Mouse (Mus musculus) midbrain, embryonic 10.5 days (tissue): ENCODE results near the gene Drd3. TPM values are rescaled to one million over a fixed set of nuclear protein-coding genes. Genes with fewer than 3 reads are reported as not detected.

Experiments
- DNase-seq: peaks from one replicate; pipeline ENCODE4 v3.0.0-alpha.2; 2017; ENCODE audit warnings: low spot score
- H3K27ac ChIP-seq: fragments of 300-500 bp; sonication (generic); replicated peaks from 2 replicates; pipeline ENCODE4 v1.5.1; 2016; ENCODE audit warnings: mild to moderate bottlenecking
- H3K27me3 ChIP-seq: fragments of 300-500 bp; sonication (generic); 2 replicates; pipeline ENCODE4 v1.6.1; 2016; ENCODE audit warnings: low read depth, mild to moderate bottlenecking; ENCODE audit not compliant: poor library complexity, severe bottlenecking
- H3K36me3 ChIP-seq: fragments of 300-500 bp; sonication (generic); 2 replicates; pipeline ENCODE4 v1.6.1; 2016; ENCODE audit warnings: mild to moderate bottlenecking, moderate library complexity
- H3K4me1 ChIP-seq: fragments of 300-500 bp; sonication (generic); 2 replicates; pipeline ENCODE4 v1.6.1; 2016
- H3K4me3 ChIP-seq: fragments of 300-500 bp; sonication (generic); 2 replicates; pipeline ENCODE4 v1.5.1; 2016; ENCODE audit warnings: mild to moderate bottlenecking, moderate library complexity
- H3K9me3 ChIP-seq: fragments of 300-500 bp; sonication (generic); replicated peaks from 2 replicates; pipeline ENCODE4 v1.6.1; 2016; ENCODE audit warnings: mild to moderate bottlenecking
- WGBS: fragments of 180-500 bp; shearing (Covaris S2); methylation state at CpG from one replicate; pipeline ENCODE4 v1.1.7; 2016; 5-methylcytosine and 5-hydroxymethylcytosine counted together
- polyA plus RNA-seq: library from polyadenylated mRNA; unstranded; fragments of >200 nt; fragmentation: Nextera tagmentation; extraction: Ambion mirVana; gene quantifications from 2 replicates; pipeline ENCODE4 v1.2.1, GENCODE M21; 2016

Drd3 gene
- polyA plus RNA-seq, 1 experiment from 2014 or later = not detected

- no peak overlapping the region for H3K4me3 ChIP-seq
- H3K4me1 ChIP-seq = no peaks in the 10 kb centered on the region
- no peaks in the 10 kb centered on the region for H3K27me3 ChIP-seq
- H3K36me3 ChIP-seq = no peaks in the 10 kb centered on the region
- no peak for DNase-seq
- WGBS = 83% methylated on average over 16 of the region's 16 CpGs
- H3K9me3 ChIP-seq = no peaks in the 10 kb centered on the region
- no peak overlapping the region for H3K27ac ChIP-seq
Measured at GRCm38 (mm10) chr16:43807048-43807447, 53.2 kb downstream of the Drd3 start.

- WGBS = 98% methylated on average over 2 of the region's 2 CpGs
- no peaks in the 10 kb centered on the region for H3K4me1 ChIP-seq
- H3K9me3 ChIP-seq = no peaks in the 10 kb centered on the region
- no peak for DNase-seq
- no peak overlapping the region for H3K27ac ChIP-seq
- no peaks in the 10 kb centered on the region for H3K27me3 ChIP-seq
- no peak overlapping the region for H3K4me3 ChIP-seq
- no peaks in the 10 kb centered on the region for H3K36me3 ChIP-seq
Measured at GRCm38 (mm10) chr16:43809429-43809828, 55.6 kb downstream of the Drd3 start.

- Histone ChIP-seq H3K4me3 (no peak overlapping the region), H3K9me3 (no peaks in the 10 kb centered on the region), H3K36me3 (no peaks in the 10 kb centered on the region), H3K4me1 (no peaks in the 10 kb centered on the region), H3K27ac (no peak overlapping the region), H3K27me3 (no peaks in the 10 kb centered on the region)
- DNase-seq = no peak
- 82% methylated on average over 1 of the region's 1 CpGs for WGBS
Measured at GRCm38 (mm10) chr16:43811402-43811801, 57.6 kb downstream of the Drd3 start.

- Histone ChIP-seq H3K36me3 (no peaks in the 10 kb centered on the region), H3K27me3 (no peaks in the 10 kb centered on the region), H3K4me3 (no peak overlapping the region), H3K4me1 (no peaks in the 10 kb centered on the region), H3K27ac (no peak overlapping the region), H3K9me3 (no peaks in the 10 kb centered on the region)
- DNase-seq = no peak
- 47% methylated on average over 4 of the region's 4 CpGs for WGBS
Measured at GRCm38 (mm10) chr16:43814644-43815043, 60.8 kb downstream of the Drd3 start.

GRCm38 (mm10) chr16:43816321-43816720 lies 62.5 kb downstream of the Drd3 start:
- no peak for DNase-seq
- Histone ChIP-seq H3K36me3 (no peaks in the 10 kb centered on the region), H3K27me3 (no peaks in the 10 kb centered on the region), H3K27ac (no peak overlapping the region), H3K4me1 (no peaks in the 10 kb centered on the region), H3K9me3 (no peaks in the 10 kb centered on the region), H3K4me3 (no peak overlapping the region)
- 73% methylated on average over 5 of the region's 5 CpGs for WGBS

GRCm38 (mm10) chr16:43818404-43818803 lies 64.6 kb downstream of the Drd3 start:
- 97% methylated on average over 6 of the region's 6 CpGs for WGBS

GRCm38 (mm10) chr16:43827492-43827891 lies 73.7 kb downstream of the Drd3 start:
- no peaks in the 10 kb centered on the region for H3K4me1 ChIP-seq
- WGBS = 89% methylated on average over 3 of the region's 3 CpGs
- no peaks in the 10 kb centered on the region for H3K9me3 ChIP-seq
- no peak for DNase-seq
- no peak overlapping the region for H3K27ac ChIP-seq
- no peaks in the 10 kb centered on the region for H3K36me3 ChIP-seq
- no peak overlapping the region for H3K4me3 ChIP-seq
- H3K27me3 ChIP-seq = no peaks in the 10 kb centered on the region

More at GRCm38 (mm10) chr16:43818404-43818803, 64.6 kb downstream of the Drd3 start:
- H3K4me3 ChIP-seq = no peak overlapping the region
- H3K36me3 ChIP-seq = no peaks in the 10 kb centered on the region
- H3K9me3 ChIP-seq = no peaks in the 10 kb centered on the region
- no peaks in the 10 kb centered on the region for H3K4me1 ChIP-seq
- no peak for DNase-seq
- H3K27me3 ChIP-seq = no peaks in the 10 kb centered on the region
- H3K27ac ChIP-seq = no peak overlapping the region

GRCm38 (mm10) chr16:43831957-43832356 lies 78.1 kb downstream of the Drd3 start:
- no peaks in the 10 kb centered on the region for H3K9me3 ChIP-seq
- 92% methylated on average over 2 of the region's 2 CpGs for WGBS
- no peak overlapping the region for H3K4me3 ChIP-seq
- H3K36me3 ChIP-seq = no peaks in the 10 kb centered on the region
- DNase-seq = no peak
- no peaks in the 10 kb centered on the region for H3K27me3 ChIP-seq
- H3K4me1 ChIP-seq = no peaks in the 10 kb centered on the region
- no peak overlapping the region for H3K27ac ChIP-seq

- H3K27me3 ChIP-seq = no peaks in the 10 kb centered on the region
- no peak overlapping the region for H3K27ac ChIP-seq
- no peaks in the 10 kb centered on the region for H3K9me3 ChIP-seq
- no peaks in the 10 kb centered on the region for H3K36me3 ChIP-seq
- no peaks in the 10 kb centered on the region for H3K4me1 ChIP-seq
- DNase-seq = no peak
- 95% methylated on average over 1 of the region's 1 CpGs for WGBS
- no peak overlapping the region for H3K4me3 ChIP-seq
Measured at GRCm38 (mm10) chr16:43841236-43841635, 87.4 kb downstream of the Drd3 start.

GRCm38 (mm10) chr16:43849839-43850238 lies 96.0 kb downstream of the Drd3 start:
- DNase-seq = no peak
- no peaks in the 10 kb centered on the region for H3K9me3 ChIP-seq
- H3K27ac ChIP-seq = no peak overlapping the region
- no peaks in the 10 kb centered on the region for H3K36me3 ChIP-seq
- no peaks in the 10 kb centered on the region for H3K4me1 ChIP-seq
- no peaks in the 10 kb centered on the region for H3K27me3 ChIP-seq
- H3K4me3 ChIP-seq = no peak overlapping the region
- 81% methylated on average over 1 of the region's 1 CpGs for WGBS

GRCm38 (mm10) chr16:43858941-43859476 lies 105.2 kb downstream of the Drd3 start:
- H3K4me3 ChIP-seq = no peak overlapping the region
- H3K27ac ChIP-seq = no peak overlapping the region
- no peaks in the 10 kb centered on the region for H3K9me3 ChIP-seq
- H3K36me3 ChIP-seq = peaks cover 28% of the 10 kb centered on the region
- WGBS = 86% methylated on average over 5 of the region's 5 CpGs
- no peak for DNase-seq
- H3K4me1 ChIP-seq = no peaks in the 10 kb centered on the region
- no peaks in the 10 kb centered on the region for H3K27me3 ChIP-seq

- Histone ChIP-seq H3K27me3 (no peaks in the 10 kb centered on the region), H3K4me1 (no peaks in the 10 kb centered on the region), H3K36me3 (peaks cover 34% of the 10 kb centered on the region), H3K27ac (no peak overlapping the region), H3K9me3 (no peaks in the 10 kb centered on the region), H3K4me3 (no peak overlapping the region)
- no peak for DNase-seq
- WGBS = 86% methylated on average over 6 of the region's 6 CpGs
Measured at GRCm38 (mm10) chr16:43860624-43861023, 106.8 kb downstream of the Drd3 start.

- no peaks in the 10 kb centered on the region for H3K27me3 ChIP-seq
- H3K9me3 ChIP-seq = no peaks in the 10 kb centered on the region
- no peak for DNase-seq
- H3K36me3 ChIP-seq = peaks cover 70% of the 10 kb centered on the region
- no peak overlapping the region for H3K27ac ChIP-seq
- no peak overlapping the region for H3K4me3 ChIP-seq
- H3K4me1 ChIP-seq = no peaks in the 10 kb centered on the region
Measured at GRCm38 (mm10) chr16:43869805-43870204, 116.0 kb downstream of the Drd3 start.

GRCm38 (mm10) chr16:43871419-43871818 lies 117.6 kb downstream of the Drd3 start:
- 91% methylated on average over 7 of the region's 7 CpGs for WGBS
- Histone ChIP-seq H3K4me1 (no peaks in the 10 kb centered on the region), H3K36me3 (peaks cover 83% of the 10 kb centered on the region), H3K9me3 (no peaks in the 10 kb centered on the region), H3K27ac (no peak overlapping the region), H3K4me3 (no peak overlapping the region), H3K27me3 (no peaks in the 10 kb centered on the region)
- DNase-seq = no peak
